Mouse (Mus musculus) induced T-regulatory cell, adult 2 months (primary cell): Measurements from ENCODE around the gene Fcgr1.
"Not testable (repeated sequence)": the region's sequence is repeated elsewhere in the genome, so short reads cannot be mapped to it uniquely, and the experiment has no call there.

Source experiments
- DNase-seq: peaks from one replicate; pipeline ENCODE4 v3.0.0-alpha.2; 2012; ENCODE audit warnings: low read depth

The Fcgr1 gene

GRCm38 (mm10) chr3:96293787-96294186 lies at the start of gene Fcgr1:
Gene Fcgr1 (minus strand): TSS chr3:96293969.
- DNase-seq: no peak

- peak; percentile 19 for DNase-seq
Observed at GRCm38 (mm10) chr3:96342652-96343051, 48.9 kb upstream of the Fcgr1 start.

- DNase-seq: not testable (repeated sequence)
Observed at GRCm38 (mm10) chr3:96342100-96342499, 48.3 kb upstream of the Fcgr1 start.

GRCm38 (mm10) chr3:96340611-96341312 lies 47.0 kb upstream of the Fcgr1 start:
- peak; percentile 66 for DNase-seq

GRCm38 (mm10) chr3:96338849-96339480 lies 45.2 kb upstream of the Fcgr1 start:
- DNase-seq: peak; percentile 44

- peak; percentile 65 for DNase-seq
Observed at GRCm38 (mm10) chr3:96338043-96338442, 44.3 kb upstream of the Fcgr1 start.

- no peak for DNase-seq
Observed at GRCm38 (mm10) chr3:96337269-96337668, 43.5 kb upstream of the Fcgr1 start.

GRCm38 (mm10) chr3:96336636-96337035 lies 42.9 kb upstream of the Fcgr1 start:
- DNase-seq: peak; percentile 14

GRCm38 (mm10) chr3:96335591-96335990 lies 41.8 kb upstream of the Fcgr1 start:
- no peak for DNase-seq

GRCm38 (mm10) chr3:96335163-96335550 lies 41.4 kb upstream of the Fcgr1 start:
- DNase-seq: peak; percentile 34

GRCm38 (mm10) chr3:96334175-96335162 lies 40.7 kb upstream of the Fcgr1 start:
- peak; percentile 50 for DNase-seq

GRCm38 (mm10) chr3:96333396-96334174 lies 39.8 kb upstream of the Fcgr1 start:
- peak; percentile 65 for DNase-seq

GRCm38 (mm10) chr3:96332631-96333395 lies 39.0 kb upstream of the Fcgr1 start:
- peak; percentile 78 for DNase-seq

- DNase-seq: peak; percentile 49
Observed at GRCm38 (mm10) chr3:96332000-96332399, 38.2 kb upstream of the Fcgr1 start.

- DNase-seq: peak; percentile 28
Observed at GRCm38 (mm10) chr3:96331438-96331837, 37.7 kb upstream of the Fcgr1 start.

- no peak for DNase-seq
Observed at GRCm38 (mm10) chr3:96330603-96331002, 36.8 kb upstream of the Fcgr1 start.

GRCm38 (mm10) chr3:96330181-96330580 lies 36.4 kb upstream of the Fcgr1 start:
- peak; percentile 18 for DNase-seq

GRCm38 (mm10) chr3:96328730-96329387 lies 35.1 kb upstream of the Fcgr1 start:
- peak; percentile 41 for DNase-seq

- peak; percentile 59 for DNase-seq
Observed at GRCm38 (mm10) chr3:96328060-96328729, 34.4 kb upstream of the Fcgr1 start.

- no peak for DNase-seq
Observed at GRCm38 (mm10) chr3:96327647-96328046, 33.9 kb upstream of the Fcgr1 start.
